Mouse (Mus musculus): ENCODE data around the gene Bcar3. TPM values are rescaled to one million over a fixed set of nuclear protein-coding genes. Genes with fewer than 3 reads are reported as not detected.

The Bcar3 gene
- polyA plus RNA-seq, 1 experiment, result 8.8 TPM

- H3K4me1 ChIP-seq (ENCODE audit: control insufficient read depth, insufficient read depth, insufficient read length, low read length), result peaks cover 8% of the 10 kb centered on the region; the same call in 1 of the 2 replicates
- no peak overlapping the region for H3K27ac ChIP-seq (replicated peaks; ENCODE audit: low read depth, low read length)
- H3K4me3 ChIP-seq (ENCODE audit: insufficient read depth, low read depth, low read length), result no peak overlapping the region
Measured at GRCm38 (mm10) chr3:122396957-122397356, 103.0 kb downstream of the Bcar3 start.

GRCm38 (mm10) chr3:122397401-122397800 is 103.5 kb downstream of the Bcar3 start:
- Histone ChIP-seq H3K27ac (replicated peaks; ENCODE audit: low read depth, low read length) (no peak overlapping the region), H3K4me3 (ENCODE audit: insufficient read depth, low read depth, low read length) (no peak overlapping the region), H3K4me1 (ENCODE audit: control insufficient read depth, insufficient read depth, insufficient read length, low read length) (peaks cover 8% of the 10 kb centered on the region; the same call in 1 of the 2 replicates)

- Histone ChIP-seq H3K4me3 (ENCODE audit: insufficient read depth, low read depth, low read length) (no peak overlapping the region), H3K27ac (replicated peaks; ENCODE audit: low read depth, low read length) (no peak overlapping the region), H3K4me1 (ENCODE audit: control insufficient read depth, insufficient read depth, insufficient read length, low read length) (no peaks in the 10 kb centered on the region)
Measured at GRCm38 (mm10) chr3:122401011-122401410, 107.1 kb downstream of the Bcar3 start.

- Histone ChIP-seq H3K4me1 (ENCODE audit: control insufficient read depth, insufficient read depth, insufficient read length, low read length) (no peaks in the 10 kb centered on the region), H3K27ac (replicated peaks; ENCODE audit: low read depth, low read length) (no peak overlapping the region), H3K4me3 (ENCODE audit: insufficient read depth, low read depth, low read length) (no peak overlapping the region)
Measured at GRCm38 (mm10) chr3:122402143-122402542, 108.2 kb downstream of the Bcar3 start.

- H3K4me3 ChIP-seq (ENCODE audit: insufficient read depth, low read depth, low read length), result no peak overlapping the region
- no peak overlapping the region for H3K27ac ChIP-seq (replicated peaks; ENCODE audit: low read depth, low read length)
Measured at GRCm38 (mm10) chr3:122403860-122404557, 110.1 kb downstream of the Bcar3 start.

GRCm38 (mm10) chr3:122405203-122405956 is 111.4 kb downstream of the Bcar3 start:
- Histone ChIP-seq H3K4me1 (ENCODE audit: control insufficient read depth, insufficient read depth, insufficient read length, low read length) (no peaks in the 10 kb centered on the region), H3K27ac (replicated peaks; ENCODE audit: low read depth, low read length) (no peak overlapping the region), H3K4me3 (ENCODE audit: insufficient read depth, low read depth, low read length) (no peak overlapping the region)

More at GRCm38 (mm10) chr3:122403860-122404557, 110.1 kb downstream of the Bcar3 start:
- no peaks in the 10 kb centered on the region for H3K4me1 ChIP-seq (ENCODE audit: control insufficient read depth, insufficient read depth, insufficient read length, low read length)

- H3K27ac ChIP-seq (replicated peaks; ENCODE audit: low read depth, low read length), result no peak overlapping the region
- no peak overlapping the region for H3K4me3 ChIP-seq (ENCODE audit: insufficient read depth, low read depth, low read length)
- no peaks in the 10 kb centered on the region for H3K4me1 ChIP-seq (ENCODE audit: control insufficient read depth, insufficient read depth, insufficient read length, low read length)
Measured at GRCm38 (mm10) chr3:122406416-122406815, 112.5 kb downstream of the Bcar3 start.

- Histone ChIP-seq H3K27ac (replicated peaks; ENCODE audit: low read depth, low read length) (no peak overlapping the region), H3K4me3 (ENCODE audit: insufficient read depth, low read depth, low read length) (no peak overlapping the region)
Measured at GRCm38 (mm10) chr3:122407757-122408156, 113.8 kb downstream of the Bcar3 start.

GRCm38 (mm10) chr3:122408798-122409311 is 114.9 kb downstream of the Bcar3 start:
- H3K27ac ChIP-seq (replicated peaks; ENCODE audit: low read depth, low read length), result no peak overlapping the region
- no peaks in the 10 kb centered on the region for H3K4me1 ChIP-seq (ENCODE audit: control insufficient read depth, insufficient read depth, insufficient read length, low read length)
- peak overlapping the region; percentile 32 for H3K4me3 ChIP-seq (ENCODE audit: insufficient read depth, low read depth, low read length)

More at GRCm38 (mm10) chr3:122407757-122408156, 113.8 kb downstream of the Bcar3 start:
- H3K4me1 ChIP-seq (ENCODE audit: control insufficient read depth, insufficient read depth, insufficient read length, low read length), result no peaks in the 10 kb centered on the region

- Histone ChIP-seq H3K4me3 (ENCODE audit: insufficient read depth, low read depth, low read length) (no peak overlapping the region), H3K4me1 (ENCODE audit: control insufficient read depth, insufficient read depth, insufficient read length, low read length) (no peaks in the 10 kb centered on the region), H3K27ac (replicated peaks; ENCODE audit: low read depth, low read length) (no peak overlapping the region)
Measured at GRCm38 (mm10) chr3:122411590-122411989, 117.7 kb downstream of the Bcar3 start.

- H3K27ac ChIP-seq (replicated peaks; ENCODE audit: low read depth, low read length), result no peak overlapping the region
- no peaks in the 10 kb centered on the region for H3K4me1 ChIP-seq (ENCODE audit: control insufficient read depth, insufficient read depth, insufficient read length, low read length)
- H3K4me3 ChIP-seq (ENCODE audit: insufficient read depth, low read depth, low read length), result no peak overlapping the region
Measured at GRCm38 (mm10) chr3:122413729-122414561, 120.0 kb downstream of the Bcar3 start.

GRCm38 (mm10) chr3:122414868-122415267 is 120.9 kb downstream of the Bcar3 start:
- Histone ChIP-seq H3K4me3 (ENCODE audit: insufficient read depth, low read depth, low read length) (no peak overlapping the region), H3K27ac (replicated peaks; ENCODE audit: low read depth, low read length) (no peak overlapping the region), H3K4me1 (ENCODE audit: control insufficient read depth, insufficient read depth, insufficient read length, low read length) (no peaks in the 10 kb centered on the region)

GRCm38 (mm10) chr3:122417466-122417865 is 123.5 kb downstream of the Bcar3 start:
- Histone ChIP-seq H3K4me1 (ENCODE audit: control insufficient read depth, insufficient read depth, insufficient read length, low read length) (peaks cover 3% of the 10 kb centered on the region; the same call in 1 of the 2 replicates), H3K27ac (replicated peaks; ENCODE audit: low read depth, low read length) (no peak overlapping the region)

GRCm38 (mm10) chr3:122418564-122419274 is 124.8 kb downstream of the Bcar3 start:
- Histone ChIP-seq H3K4me3 (ENCODE audit: insufficient read depth, low read depth, low read length) (peak overlapping the region; percentile 84), H3K27ac (replicated peaks; ENCODE audit: low read depth, low read length) (0 out of 2 replicates have a peak overlapping the region, but pooled peaks have one; percentile 17), H3K4me1 (ENCODE audit: control insufficient read depth, insufficient read depth, insufficient read length, low read length) (peaks cover 5% of the 10 kb centered on the region; the same call in 1 of the 2 replicates)

More at GRCm38 (mm10) chr3:122417466-122417865, 123.5 kb downstream of the Bcar3 start:
- H3K4me3 ChIP-seq (ENCODE audit: insufficient read depth, low read depth, low read length), result no peak overlapping the region
